Mouse (Mus musculus) liver (tissue): ENCODE measurements around the gene Kncn.

Experiments
- DNase-seq: peaks from one replicate; pipeline ENCODE4 v3.0.0-alpha.2; 2020; ENCODE audit warnings: mixed read lengths

The Kncn gene

DNA sequence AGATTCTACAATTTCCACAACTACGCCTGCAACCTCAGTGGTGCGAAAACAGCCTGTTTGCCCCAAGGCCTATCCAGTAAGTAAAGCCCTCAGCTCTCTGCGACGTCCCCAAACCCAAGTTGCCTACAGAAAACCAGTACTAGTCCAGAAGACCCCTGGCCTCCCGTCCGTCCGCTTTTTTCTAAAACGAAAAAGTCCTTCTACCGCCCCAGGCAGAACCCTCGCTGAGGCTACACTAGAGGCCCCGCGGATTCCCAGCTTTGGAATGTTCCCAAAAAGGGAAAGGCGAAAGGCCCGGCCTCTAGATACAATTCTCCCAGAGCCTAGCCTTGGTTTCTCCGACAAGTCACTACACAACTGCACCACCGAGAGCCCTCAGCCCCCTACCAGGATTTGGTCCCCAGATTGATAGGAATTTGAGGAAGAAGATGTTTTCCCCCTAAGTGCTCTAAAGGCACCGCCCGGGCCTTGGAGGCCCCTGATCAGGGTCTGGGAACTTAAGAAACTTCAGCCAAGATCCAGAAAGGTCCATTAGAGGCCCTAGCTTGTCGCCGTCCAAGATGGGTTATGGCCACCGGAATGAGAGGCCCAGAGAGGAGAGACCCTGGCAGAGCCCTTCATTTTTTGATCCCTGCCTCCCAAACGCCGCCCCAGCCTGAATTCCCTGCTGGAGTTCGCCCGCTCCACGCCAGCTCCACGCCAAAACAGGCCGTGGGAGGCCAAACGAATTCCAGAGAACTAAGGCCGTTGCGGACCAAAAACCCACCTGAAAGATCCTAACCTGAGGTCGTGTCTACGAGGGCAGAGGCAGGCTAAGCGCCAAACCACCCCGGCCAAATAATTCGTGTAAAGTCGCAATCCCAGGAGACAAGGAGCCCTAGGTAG is 54.3 kb downstream of the Kncn start:
- no peak for DNase-seq
